Mouse (Mus musculus): ENCODE data around the gene Prpf8. TPM values are rescaled to one million over a fixed set of nuclear protein-coding genes. Genes with fewer than 3 reads are reported as not detected.
"Not testable (repeated sequence)": the region's sequence is repeated elsewhere in the genome, so short reads cannot be mapped to it uniquely, and the experiment has no call there.

The Prpf8 gene
- polyA plus RNA-seq, 1 experiment: 35.1 TPM

DNA sequence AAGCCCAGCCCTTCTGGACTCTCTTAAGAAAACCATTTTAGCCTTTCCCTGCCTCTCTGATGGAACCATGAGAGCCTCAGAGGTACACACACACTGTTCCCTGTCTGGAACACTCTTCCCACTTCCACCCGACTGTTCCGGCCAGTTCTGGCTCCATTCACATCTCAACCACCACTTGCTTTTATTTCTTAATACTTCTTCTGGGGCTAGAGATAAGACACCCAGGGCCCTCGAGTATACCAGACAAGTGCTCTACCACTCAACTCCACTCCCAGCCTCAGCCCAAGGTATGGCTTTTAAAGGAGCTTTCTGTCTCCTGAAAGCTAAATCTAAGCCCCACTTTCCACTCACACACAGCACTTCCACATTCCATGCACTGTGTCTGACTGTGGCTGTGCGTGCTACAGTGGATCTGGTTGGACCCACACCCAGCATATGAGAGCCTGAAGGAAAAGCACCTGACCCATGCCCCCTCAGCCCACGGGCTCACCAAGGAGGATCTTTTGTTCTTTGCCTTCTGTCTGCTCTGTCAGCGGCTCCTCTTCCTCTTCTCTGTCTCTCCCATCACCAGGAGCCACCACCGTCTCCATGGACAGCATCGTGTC, 36.2 kb upstream of the Prpf8 start:
- Histone ChIP-seq H3K27me3 (replicated peaks) (no peaks in the 10 kb centered on the region), H3K36me3 (replicated peaks; ENCODE audit: low read length) (peaks cover 77% of the 10 kb centered on the region), H3K4me3 (replicated peaks) (peak overlapping the region; percentile 79), H3K9me3 (no peaks in the 10 kb centered on the region), H3K4me1 (peaks cover 73% of the 10 kb centered on the region)
- TF ChIP-seq FLI1 (IDR thresholded peaks at IDR 0.05; ENCODE audit: low read length) (no peak), GATA1 (IDR thresholded peaks at IDR 0.05; ENCODE audit: borderline replicate concordance, low read length) (no peak)

DNA sequence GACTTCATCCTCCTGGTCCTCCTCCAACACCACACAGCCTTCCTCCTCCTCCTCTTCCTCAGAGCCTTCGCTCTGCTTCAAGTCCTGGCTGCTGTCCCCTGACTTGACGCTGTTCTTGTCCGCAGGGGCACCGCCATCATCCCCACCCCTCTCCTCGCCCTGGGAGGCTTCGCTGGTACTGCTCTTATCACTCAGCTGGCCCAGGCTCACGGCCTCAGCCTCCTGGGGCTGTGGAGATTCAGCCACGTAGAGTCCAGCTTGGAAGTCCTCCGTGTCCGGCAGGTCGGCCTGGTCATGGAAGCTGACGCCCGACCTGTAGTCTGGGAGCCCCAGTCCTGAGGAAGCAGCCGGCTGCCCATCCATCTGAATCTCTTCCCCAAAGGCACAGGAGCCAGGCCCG, 35.7 kb upstream of the Prpf8 start:
- H3K9me3 ChIP-seq: no peaks in the 10 kb centered on the region
- H3K4me3 ChIP-seq (replicated peaks): peak overlapping the region; percentile 79
- H3K27me3 ChIP-seq (replicated peaks): no peaks in the 10 kb centered on the region
- peaks cover 71% of the 10 kb centered on the region for H3K36me3 ChIP-seq (replicated peaks; ENCODE audit: low read length)
- peaks cover 72% of the 10 kb centered on the region for H3K4me1 ChIP-seq
- no peak for TF ChIP-seq GATA1 (IDR thresholded peaks at IDR 0.05; ENCODE audit: borderline replicate concordance, low read length)
- TF ChIP-seq FLI1 (IDR thresholded peaks at IDR 0.05; ENCODE audit: low read length): no peak

DNA sequence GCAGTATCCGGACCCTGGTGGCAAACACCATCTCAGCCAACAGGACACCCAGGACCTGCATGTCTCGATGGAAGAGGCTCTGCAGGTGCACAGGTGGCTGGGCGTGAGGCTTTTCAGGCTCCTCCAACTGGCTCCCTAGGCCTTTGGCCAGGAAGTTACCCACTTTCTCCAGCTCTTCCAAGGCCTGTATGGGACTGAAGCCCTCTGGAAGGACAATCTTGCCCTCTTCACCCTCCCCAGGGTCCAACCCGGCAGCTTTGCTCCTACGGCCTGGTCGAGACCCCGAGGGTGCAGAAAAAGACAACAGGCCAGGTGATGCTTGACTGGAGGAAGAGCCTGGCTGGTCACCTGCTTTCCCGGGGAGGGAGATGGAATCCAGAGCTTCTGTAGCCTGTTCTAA, 34.5 kb upstream of the Prpf8 start:
- no peak for TF ChIP-seq GATA1 (IDR thresholded peaks at IDR 0.05; ENCODE audit: borderline replicate concordance, low read length)
- no peak for TF ChIP-seq FLI1 (IDR thresholded peaks at IDR 0.05; ENCODE audit: low read length)
- Histone ChIP-seq H3K27me3 (replicated peaks) (no peaks in the 10 kb centered on the region), H3K36me3 (replicated peaks; ENCODE audit: low read length) (peaks cover 60% of the 10 kb centered on the region), H3K4me3 (replicated peaks) (peak overlapping the region; percentile 33), H3K4me1 (peaks cover 80% of the 10 kb centered on the region), H3K9me3 (no peaks in the 10 kb centered on the region)

DNA sequence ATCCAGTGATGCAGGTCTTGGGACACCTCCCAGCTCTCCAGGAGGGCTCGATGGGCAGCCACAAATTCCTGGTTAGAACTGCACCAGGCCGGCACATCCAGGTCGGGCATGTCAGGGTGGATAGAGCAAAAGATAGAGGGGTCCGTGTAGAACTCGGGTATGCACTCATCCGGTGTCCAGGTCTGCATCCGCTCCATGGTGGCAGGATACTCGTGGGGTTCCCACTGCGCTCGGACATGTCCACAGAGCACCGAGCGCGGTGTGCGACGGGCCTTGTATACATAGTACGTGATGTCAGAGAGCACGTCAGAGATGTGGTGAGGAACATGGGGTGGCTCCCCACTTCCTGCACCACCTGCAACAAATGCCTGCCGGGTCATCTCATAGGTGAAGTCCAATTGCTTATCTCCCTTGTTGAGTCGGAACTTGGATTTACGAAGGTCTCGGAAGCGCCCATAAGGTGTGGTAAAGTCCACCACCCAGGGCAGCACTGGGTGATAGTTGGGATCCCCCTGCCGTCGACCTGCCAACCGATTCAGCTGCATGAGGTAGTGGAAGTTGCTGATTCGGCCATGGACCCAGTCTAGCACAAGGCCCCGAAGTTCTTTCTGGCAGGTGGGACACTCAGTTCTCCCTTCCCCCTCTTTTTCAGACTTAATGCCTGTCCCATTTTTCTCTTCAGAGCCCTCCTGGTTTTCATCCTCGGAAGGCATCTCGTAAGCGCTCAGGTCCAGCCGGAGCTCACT, 33.6 kb upstream of the Prpf8 start:
- Histone ChIP-seq H3K4me3 (replicated peaks) (peak overlapping the region; percentile 35), H3K4me1 (peaks cover 83% of the 10 kb centered on the region), H3K36me3 (replicated peaks; ENCODE audit: low read length) (peaks cover 51% of the 10 kb centered on the region), H3K27me3 (replicated peaks) (no peaks in the 10 kb centered on the region), H3K9me3 (no peaks in the 10 kb centered on the region)
- TF ChIP-seq FLI1 (IDR thresholded peaks at IDR 0.05; ENCODE audit: low read length): no peak

DNA sequence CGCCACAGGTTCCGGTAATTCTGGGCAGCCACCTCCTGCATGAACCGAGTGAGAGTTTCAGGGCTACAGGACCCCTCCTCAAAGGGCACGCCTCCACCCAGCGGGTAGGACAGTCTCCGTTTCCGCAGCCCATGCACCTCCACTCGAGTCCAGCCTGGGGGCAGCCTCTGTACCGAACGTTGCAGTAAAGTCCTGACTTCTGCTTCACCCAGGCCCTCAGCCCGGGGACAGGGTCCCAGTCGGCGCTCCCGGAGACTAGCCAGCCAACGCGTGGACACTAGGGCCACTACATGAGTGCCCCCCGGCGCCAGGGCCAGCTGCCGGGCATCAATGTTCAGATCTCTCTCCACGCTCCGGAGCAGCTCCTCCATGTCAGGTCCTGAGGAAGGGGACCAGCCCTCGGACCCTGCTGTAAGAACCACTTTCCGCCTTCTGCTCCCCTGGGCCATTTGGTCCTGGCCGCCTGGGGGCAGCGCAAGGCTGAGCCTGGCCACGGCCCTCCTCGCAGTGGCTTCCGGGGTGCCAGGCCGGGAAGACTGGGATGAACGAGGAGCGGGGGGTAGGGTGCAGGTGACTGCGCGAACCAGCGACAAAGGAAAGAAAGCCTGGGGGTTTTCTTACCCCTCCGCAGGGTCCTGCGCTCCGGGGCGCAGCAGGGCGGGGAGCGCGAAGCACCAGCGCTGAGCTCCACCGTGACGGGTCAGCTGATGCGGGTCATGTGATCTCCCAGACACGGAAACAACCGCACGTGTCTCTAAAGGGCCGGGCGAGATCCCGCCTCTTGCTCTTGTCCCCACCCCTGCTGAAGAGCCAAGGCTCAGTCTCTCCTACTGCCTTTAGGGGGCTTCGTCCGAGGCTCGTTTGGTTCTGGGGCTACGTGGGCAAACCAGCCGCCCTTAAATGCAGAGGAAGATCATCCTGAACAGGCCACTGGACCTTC, 32.4 kb upstream of the Prpf8 start, which contains the start of gene Wdr81:
TSS of gene Wdr81 (minus strand) at position 727 of the 940 bp plus-strand sequence.
- Histone ChIP-seq H3K4me1 (peaks cover 83% of the 10 kb centered on the region), H3K36me3 (replicated peaks; ENCODE audit: low read length) (peaks cover 38% of the 10 kb centered on the region), H3K4me3 (replicated peaks) (peak within 1 kb of the TSS; percentile 94), H3K9me3 (no peaks in the 10 kb centered on the region), H3K27me3 (replicated peaks) (no peaks in the 10 kb centered on the region)
- no peak for TF ChIP-seq GATA1 (IDR thresholded peaks at IDR 0.05; ENCODE audit: borderline replicate concordance, low read length)
- no peak for TF ChIP-seq FLI1 (IDR thresholded peaks at IDR 0.05; ENCODE audit: low read length)

DNA sequence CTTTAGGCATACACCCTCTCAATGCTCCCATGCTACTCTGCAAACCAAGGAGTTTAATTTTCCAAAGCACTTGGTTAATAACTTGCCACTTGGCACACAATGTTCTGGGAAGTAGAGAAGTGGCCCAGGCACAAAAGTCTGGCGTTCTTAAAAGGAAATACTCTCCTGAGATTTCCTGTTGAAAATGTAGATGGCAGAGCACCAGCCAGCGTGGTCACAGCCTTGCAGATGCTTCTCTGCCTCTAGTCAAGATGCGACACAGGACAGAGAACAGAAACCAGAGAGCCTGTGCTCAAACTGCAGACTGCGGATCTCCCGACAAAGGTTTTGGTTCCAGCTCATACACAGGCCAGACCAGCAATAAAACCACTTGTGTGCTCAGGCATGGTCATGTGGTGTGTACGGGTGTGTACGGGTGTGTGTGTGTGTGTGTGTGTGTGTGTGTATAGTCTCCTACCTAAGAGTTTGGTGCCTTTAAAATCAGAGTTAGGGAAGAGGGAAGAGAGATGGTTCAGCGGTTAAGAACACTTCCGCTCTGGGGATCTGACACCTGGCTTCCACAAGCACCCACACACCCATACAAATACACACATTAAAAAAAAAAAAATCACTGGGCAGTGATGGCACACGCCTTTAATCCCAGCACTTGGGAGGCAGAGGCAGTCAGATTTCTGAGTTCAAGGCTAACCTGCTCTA, 31.4 kb upstream of the Prpf8 start:
- Histone ChIP-seq H3K4me1 (peaks cover 83% of the 10 kb centered on the region), H3K36me3 (replicated peaks; ENCODE audit: low read length) (peaks cover 31% of the 10 kb centered on the region), H3K9me3 (no peaks in the 10 kb centered on the region), H3K27me3 (replicated peaks) (no peaks in the 10 kb centered on the region), H3K4me3 (replicated peaks) (peak overlapping the region; percentile 94)
- TF ChIP-seq GATA1 (IDR thresholded peaks at IDR 0.05; ENCODE audit: borderline replicate concordance, low read length): no peak
- no peak for TF ChIP-seq FLI1 (IDR thresholded peaks at IDR 0.05; ENCODE audit: low read length)

DNA sequence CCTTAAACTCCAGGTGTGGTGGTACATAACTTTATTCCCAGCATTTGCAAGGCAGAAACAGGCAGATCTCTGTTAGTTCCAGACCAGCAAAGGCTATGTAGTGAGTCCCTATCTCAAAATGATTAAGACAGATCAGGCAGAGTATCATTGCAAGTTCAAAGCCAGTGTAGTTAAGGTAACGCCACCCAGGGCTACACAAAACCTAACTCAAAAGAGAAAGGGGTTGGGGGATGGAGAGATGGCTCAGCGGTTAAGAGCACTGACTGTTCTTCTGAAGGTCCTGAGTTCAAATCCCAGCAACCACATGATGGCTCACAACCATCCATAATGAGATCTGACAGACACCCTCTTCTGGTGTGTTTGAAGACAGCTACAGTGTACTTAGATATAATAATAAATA, 30.6 kb upstream of the Prpf8 start:
- H3K36me3 ChIP-seq (replicated peaks; ENCODE audit: low read length): peaks cover 23% of the 10 kb centered on the region
- not testable (repeated sequence) for H3K9me3 ChIP-seq; H3K4me3 ChIP-seq (replicated peaks); H3K27me3 ChIP-seq (replicated peaks)
- H3K4me1 ChIP-seq: peaks cover 82% of the 10 kb centered on the region

DNA sequence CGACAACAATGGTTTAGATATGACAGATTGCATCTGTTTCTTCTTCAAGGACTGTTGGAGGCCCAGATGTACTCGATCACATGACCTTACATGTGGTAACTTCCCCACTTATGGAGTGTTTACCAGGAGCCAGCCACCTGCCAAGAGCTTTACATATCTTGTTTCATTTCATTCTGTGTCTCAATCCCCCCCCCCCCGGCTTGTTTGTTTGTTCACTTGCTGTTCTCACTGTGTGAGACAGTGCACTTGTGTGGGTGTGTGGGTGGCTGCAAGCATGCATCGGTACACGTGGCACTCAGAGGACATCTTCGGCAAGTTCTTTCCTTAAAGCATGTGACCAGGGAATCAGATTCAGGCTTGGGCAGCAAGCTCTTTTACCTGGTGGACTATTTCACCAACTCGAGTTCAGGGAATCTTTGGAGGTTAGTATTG, 30.2 kb upstream of the Prpf8 start:
- peaks cover 78% of the 10 kb centered on the region for H3K4me1 ChIP-seq
- peaks cover 18% of the 10 kb centered on the region for H3K36me3 ChIP-seq (replicated peaks; ENCODE audit: low read length)
- no peak overlapping the region for H3K4me3 ChIP-seq (replicated peaks)
- TF ChIP-seq GATA1 (IDR thresholded peaks at IDR 0.05; ENCODE audit: borderline replicate concordance, low read length) (no peak), FLI1 (IDR thresholded peaks at IDR 0.05; ENCODE audit: low read length) (no peak)
- H3K27me3 ChIP-seq (replicated peaks): no peaks in the 10 kb centered on the region
- no peaks in the 10 kb centered on the region for H3K9me3 ChIP-seq

DNA sequence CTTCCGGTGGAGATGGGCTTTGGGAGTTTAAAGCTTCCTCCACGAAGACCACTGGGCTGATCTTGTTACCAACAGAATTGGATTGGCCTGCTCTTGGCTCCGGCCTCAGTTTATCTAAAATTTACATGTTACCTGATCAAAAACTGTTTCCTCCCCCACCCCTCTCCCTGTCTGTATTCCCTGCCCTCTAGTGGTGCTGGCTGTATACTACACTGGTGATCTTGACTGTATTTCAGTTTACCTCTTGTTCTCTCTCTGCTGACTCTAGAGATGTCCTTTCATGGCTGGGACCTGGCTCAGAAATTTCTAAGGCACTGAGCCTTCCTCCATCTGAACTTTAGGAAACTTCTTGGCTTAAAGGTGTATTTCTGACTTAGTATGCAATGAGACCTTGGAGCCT, 28.4 kb upstream of the Prpf8 start:
- Histone ChIP-seq H3K27me3 (replicated peaks) (no peaks in the 10 kb centered on the region), H3K36me3 (replicated peaks; ENCODE audit: low read length) (peaks cover 4% of the 10 kb centered on the region), H3K4me3 (replicated peaks) (peak overlapping the region; percentile 78), H3K9me3 (no peaks in the 10 kb centered on the region), H3K4me1 (peaks cover 75% of the 10 kb centered on the region)
- no peak for TF ChIP-seq FLI1 (IDR thresholded peaks at IDR 0.05; ENCODE audit: low read length)
- no peak for TF ChIP-seq GATA1 (IDR thresholded peaks at IDR 0.05; ENCODE audit: borderline replicate concordance, low read length)
